Mouse (Mus musculus): ENCODE data around the gene Galns. TPM values are rescaled to one million over a fixed set of nuclear protein-coding genes. Genes with fewer than 3 reads are reported as not detected.
"Not testable (repeated sequence)": the region's sequence is repeated elsewhere in the genome, so short reads cannot be mapped to it uniquely, and the experiment has no call there.

Gene Galns
- polyA plus RNA-seq, 1 experiment from 2014 or later = 4.5 TPM

GRCm38 (mm10) chr8:122575735-122576647, 35.3 kb downstream of the Galns start:
- no peaks in the 10 kb centered on the region for H3K9me3 ChIP-seq (ENCODE audit: control insufficient read depth, low read length)
- no peaks in the 10 kb centered on the region for H3K27me3 ChIP-seq (ENCODE audit: control insufficient read depth, insufficient read depth, low read length)
- peak overlapping the region; percentile 44 for H3K4me3 ChIP-seq (ENCODE audit: low read depth, low read length)
- peaks cover 24% of the 10 kb centered on the region for H3K4me1 ChIP-seq (replicated peaks; ENCODE audit: control insufficient read depth, insufficient read depth, low read length)
- peak overlapping the region; percentile 61 for H3K9ac ChIP-seq (ENCODE audit: low read length)
- ATAC-seq (replicated peaks; ENCODE audit: low FRiP score) = peak; percentile 25
- H3K4me2 ChIP-seq (ENCODE audit: low read depth, low read length, severe bottlenecking) = peak overlapping the region; percentile 52
- no peak overlapping the region for H3K27ac ChIP-seq (ENCODE audit: low read depth, low read length)
- peaks cover 15% of the 10 kb centered on the region; the same call in 1 of the 2 replicates for H3K36me3 ChIP-seq (ENCODE audit: control insufficient read depth, insufficient read depth, low read length)
- WGBS = 18% methylated on average over 21 of the region's 21 CpGs
- no peak for DNase-seq (ENCODE audit: low spot score)

GRCm38 (mm10) chr8:122575286-122575685, 36.0 kb downstream of the Galns start:
- no peak for ATAC-seq (replicated peaks; ENCODE audit: low FRiP score)
- no peak for DNase-seq (ENCODE audit: low spot score)
- Histone ChIP-seq H3K4me2 (ENCODE audit: low read depth, low read length, severe bottlenecking) (no peak overlapping the region), H3K27ac (ENCODE audit: low read depth, low read length) (no peak overlapping the region), H3K27me3 (ENCODE audit: control insufficient read depth, insufficient read depth, low read length) (no peaks in the 10 kb centered on the region), H3K9ac (ENCODE audit: low read length) (no peak overlapping the region), H3K4me3 (ENCODE audit: low read depth, low read length) (no peak overlapping the region), H3K36me3 (ENCODE audit: control insufficient read depth, insufficient read depth, low read length) (peaks cover 18% of the 10 kb centered on the region), H3K4me1 (replicated peaks; ENCODE audit: control insufficient read depth, insufficient read depth, low read length) (peaks cover 24% of the 10 kb centered on the region), H3K9me3 (ENCODE audit: control insufficient read depth, low read length) (no peaks in the 10 kb centered on the region)
- WGBS = 73% methylated on average over 8 of the region's 8 CpGs

- no peak overlapping the region for H3K9ac ChIP-seq (ENCODE audit: low read length)
- no peak for ATAC-seq (replicated peaks; ENCODE audit: low FRiP score)
- peaks cover 26% of the 10 kb centered on the region for H3K4me1 ChIP-seq (replicated peaks; ENCODE audit: control insufficient read depth, insufficient read depth, low read length)
- DNase-seq (ENCODE audit: low spot score) = no peak
- H3K4me2 ChIP-seq (ENCODE audit: low read depth, low read length, severe bottlenecking) = no peak overlapping the region
- H3K4me3 ChIP-seq (ENCODE audit: low read depth, low read length) = no peak overlapping the region
- H3K27ac ChIP-seq (ENCODE audit: low read depth, low read length) = no peak overlapping the region
- H3K36me3 ChIP-seq (ENCODE audit: control insufficient read depth, insufficient read depth, low read length) = peaks cover 24% of the 10 kb centered on the region
- 70% methylated on average over 10 of the region's 10 CpGs for whole genome bisulfite sequencing
- H3K9me3 ChIP-seq (ENCODE audit: control insufficient read depth, low read length) = no peaks in the 10 kb centered on the region
- no peaks in the 10 kb centered on the region for H3K27me3 ChIP-seq (ENCODE audit: control insufficient read depth, insufficient read depth, low read length)
These were observed 36.5 kb downstream of the Galns start for GRCm38 (mm10) chr8:122574667-122575251.

GRCm38 (mm10) chr8:122574264-122574663, 37.0 kb downstream of the Galns start:
- peaks cover 26% of the 10 kb centered on the region; the same call in 1 of the 2 replicates for H3K4me1 ChIP-seq (replicated peaks; ENCODE audit: control insufficient read depth, insufficient read depth, low read length)
- no peak for ATAC-seq (replicated peaks; ENCODE audit: low FRiP score)
- peaks cover 24% of the 10 kb centered on the region for H3K36me3 ChIP-seq (ENCODE audit: control insufficient read depth, insufficient read depth, low read length)

GRCm38 (mm10) chr8:122573577-122573976, 37.7 kb downstream of the Galns start:
- Histone ChIP-seq H3K27ac (ENCODE audit: low read depth, low read length) (0 out of 2 replicates have a peak overlapping the region, but pooled peaks have one; percentile 12), H3K36me3 (ENCODE audit: control insufficient read depth, insufficient read depth, low read length) (peaks cover 24% of the 10 kb centered on the region)
- no peak for DNase-seq (ENCODE audit: low spot score)

More at GRCm38 (mm10) chr8:122574264-122574663, 37.0 kb downstream of the Galns start:
- Histone ChIP-seq H3K27me3 (ENCODE audit: control insufficient read depth, insufficient read depth, low read length) (no peaks in the 10 kb centered on the region), H3K4me2 (ENCODE audit: low read depth, low read length, severe bottlenecking) (no peak overlapping the region), H3K9ac (ENCODE audit: low read length) (no peak overlapping the region), H3K9me3 (ENCODE audit: control insufficient read depth, low read length) (no peaks in the 10 kb centered on the region), H3K4me3 (ENCODE audit: low read depth, low read length) (no peak overlapping the region), H3K27ac (ENCODE audit: low read depth, low read length) (no peak overlapping the region)
- 68% methylated on average over 3 of the region's 3 CpGs for WGBS
- no peak for DNase-seq (ENCODE audit: low spot score)

GRCm38 (mm10) chr8:122573176-122573575, 38.1 kb downstream of the Galns start:
- H3K9ac ChIP-seq (ENCODE audit: low read length); H3K4me2 ChIP-seq (ENCODE audit: low read depth, low read length, severe bottlenecking); H3K27me3 ChIP-seq (ENCODE audit: control insufficient read depth, insufficient read depth, low read length); H3K4me3 ChIP-seq (ENCODE audit: low read depth, low read length); DNase-seq (ENCODE audit: low spot score); H3K9me3 ChIP-seq (ENCODE audit: control insufficient read depth, low read length); ATAC-seq (replicated peaks; ENCODE audit: low FRiP score): not testable (repeated sequence)
- Histone ChIP-seq H3K27ac (ENCODE audit: low read depth, low read length) (0 out of 2 replicates have a peak overlapping the region, but pooled peaks have one; percentile 12), H3K36me3 (ENCODE audit: control insufficient read depth, insufficient read depth, low read length) (peaks cover 24% of the 10 kb centered on the region), H3K4me1 (replicated peaks; ENCODE audit: control insufficient read depth, insufficient read depth, low read length) (peaks cover 24% of the 10 kb centered on the region; the same call in 1 of the 2 replicates)
- 40% methylated on average over 4 of the region's 4 CpGs for WGBS

More at GRCm38 (mm10) chr8:122573577-122573976, 37.7 kb downstream of the Galns start:
- ATAC-seq (replicated peaks; ENCODE audit: low FRiP score) = no peak
- H3K9me3 ChIP-seq (ENCODE audit: control insufficient read depth, low read length) = no peaks in the 10 kb centered on the region
- H3K27me3 ChIP-seq (ENCODE audit: control insufficient read depth, insufficient read depth, low read length) = no peaks in the 10 kb centered on the region
- 53% methylated on average over 9 of the region's 9 CpGs for WGBS
- H3K4me2 ChIP-seq (ENCODE audit: low read depth, low read length, severe bottlenecking) = no peak overlapping the region
- no peak overlapping the region for H3K4me3 ChIP-seq (ENCODE audit: low read depth, low read length)
- H3K9ac ChIP-seq (ENCODE audit: low read length) = no peak overlapping the region
- peaks cover 24% of the 10 kb centered on the region; the same call in 1 of the 2 replicates for H3K4me1 ChIP-seq (replicated peaks; ENCODE audit: control insufficient read depth, insufficient read depth, low read length)

GRCm38 (mm10) chr8:122572751-122573150, 38.5 kb downstream of the Galns start:
- no peaks in the 10 kb centered on the region for H3K9me3 ChIP-seq (ENCODE audit: control insufficient read depth, low read length)
- no peak overlapping the region for H3K4me2 ChIP-seq (ENCODE audit: low read depth, low read length, severe bottlenecking)
- ATAC-seq (replicated peaks; ENCODE audit: low FRiP score) (no peak), DNase-seq (ENCODE audit: low spot score) (no peak)
- H3K27ac ChIP-seq (ENCODE audit: low read depth, low read length) = no peak overlapping the region
- peaks cover 24% of the 10 kb centered on the region for H3K36me3 ChIP-seq (ENCODE audit: control insufficient read depth, insufficient read depth, low read length)
- 89% methylated on average over 3 of the region's 3 CpGs for whole genome bisulfite sequencing
- H3K9ac ChIP-seq (ENCODE audit: low read length) = no peak overlapping the region
- no peaks in the 10 kb centered on the region for H3K27me3 ChIP-seq (ENCODE audit: control insufficient read depth, insufficient read depth, low read length)
- no peak overlapping the region for H3K4me3 ChIP-seq (ENCODE audit: low read depth, low read length)
- H3K4me1 ChIP-seq (replicated peaks; ENCODE audit: control insufficient read depth, insufficient read depth, low read length) = peaks cover 24% of the 10 kb centered on the region; the same call in 1 of the 2 replicates

- Histone ChIP-seq H3K4me3 (ENCODE audit: low read depth, low read length) (no peak overlapping the region), H3K4me1 (replicated peaks; ENCODE audit: control insufficient read depth, insufficient read depth, low read length) (peaks cover 24% of the 10 kb centered on the region; the same call in 1 of the 2 replicates), H3K9ac (ENCODE audit: low read length) (no peak overlapping the region), H3K27me3 (ENCODE audit: control insufficient read depth, insufficient read depth, low read length) (no peaks in the 10 kb centered on the region), H3K27ac (ENCODE audit: low read depth, low read length) (no peak overlapping the region), H3K9me3 (ENCODE audit: control insufficient read depth, low read length) (no peaks in the 10 kb centered on the region), H3K36me3 (ENCODE audit: control insufficient read depth, insufficient read depth, low read length) (peaks cover 24% of the 10 kb centered on the region), H3K4me2 (ENCODE audit: low read depth, low read length, severe bottlenecking) (no peak overlapping the region)
- ATAC-seq (replicated peaks; ENCODE audit: low FRiP score) (no peak), DNase-seq (ENCODE audit: low spot score) (no peak)
- WGBS = 96% methylated on average over 17 of the region's 17 CpGs
These were observed 39.5 kb downstream of the Galns start for GRCm38 (mm10) chr8:122571750-122572267.

All from forebrain, embryonic 11.5 days (tissue).